Mouse (Mus musculus) lung, adult 18-20 months (tissue): ENCODE data around the gene Rrm2.
A peak's percentile ranks its signal among the peaks of the same experiment; 100 is the strongest.
"Not testable (repeated sequence)": the region's sequence is repeated elsewhere in the genome, so short reads cannot be mapped to it uniquely, and the experiment has no call there.

ENCODE experiments used
- DNase-seq, 2 experiments: peaks; one replicate each; pipeline ENCODE4 v3.0.0; 2022; ENCODE audit warnings: mixed read lengths in 2 of 2

The Rrm2 gene

GRCm38 (mm10) chr12:24707954-24708823 is at the start of gene Rrm2:
Gene Rrm2 (plus strand): TSS chr12:24708241.
- peak; percentile 92 to 94 for DNase-seq

- no peak for DNase-seq
Observed at GRCm38 (mm10) chr12:24658998-24659397, 49.0 kb upstream of the Rrm2 start.

GRCm38 (mm10) chr12:24659923-24660322 is 48.1 kb upstream of the Rrm2 start:
- DNase-seq = no peak

GRCm38 (mm10) chr12:24661100-24661499 is 46.9 kb upstream of the Rrm2 start:
- no peak for DNase-seq

GRCm38 (mm10) chr12:24662131-24662530 is 45.9 kb upstream of the Rrm2 start:
- no peak for DNase-seq

GRCm38 (mm10) chr12:24680096-24680491 is 27.9 kb upstream of the Rrm2 start:
- peak in 1 of 2 experiments; percentile 14 for DNase-seq

- DNase-seq = no peak
Observed at GRCm38 (mm10) chr12:24680492-24681285, 27.4 kb upstream of the Rrm2 start.

GRCm38 (mm10) chr12:24681286-24682023 is 26.6 kb upstream of the Rrm2 start, which contains the start of gene Cys1:
Gene Cys1 (minus strand): TSS chr12:24681813.
- DNase-seq = peak; percentile 55 to 61

- peak; percentile 27 to 53 for DNase-seq
Observed at GRCm38 (mm10) chr12:24682563-24682962, 25.5 kb upstream of the Rrm2 start.

- DNase-seq = no peak
Observed at GRCm38 (mm10) chr12:24683461-24683860, 24.6 kb upstream of the Rrm2 start.

- no peak for DNase-seq
Observed at GRCm38 (mm10) chr12:24686038-24686695, 21.9 kb upstream of the Rrm2 start.

GRCm38 (mm10) chr12:24686696-24687346 is 21.2 kb upstream of the Rrm2 start:
- DNase-seq = no peak

- DNase-seq = no peak
Observed at GRCm38 (mm10) chr12:24690351-24690750, 17.7 kb upstream of the Rrm2 start.

GRCm38 (mm10) chr12:24696500-24697483 is 11.2 kb upstream of the Rrm2 start:
- peak; percentile 83 to 87 for DNase-seq

GRCm38 (mm10) chr12:24697484-24698204 is 10.4 kb upstream of the Rrm2 start:
- no peak for DNase-seq

GRCm38 (mm10) chr12:24698514-24698913 is 9.5 kb upstream of the Rrm2 start:
- DNase-seq = no peak

GRCm38 (mm10) chr12:24699578-24699977 is 8.5 kb upstream of the Rrm2 start:
- no peak for DNase-seq

GRCm38 (mm10) chr12:24701621-24702020 is 6.4 kb upstream of the Rrm2 start:
- not testable (repeated sequence) for DNase-seq

- DNase-seq = no peak
Observed at GRCm38 (mm10) chr12:24703013-24703412, 5.0 kb upstream of the Rrm2 start.
